Mouse (Mus musculus): ENCODE results near the gene Pet100.

The Pet100 gene

GRCm38 (mm10) chr8:3626971-3627370 lies 5.6 kb downstream of the Pet100 start:
- no peak for DNase-seq

DNA sequence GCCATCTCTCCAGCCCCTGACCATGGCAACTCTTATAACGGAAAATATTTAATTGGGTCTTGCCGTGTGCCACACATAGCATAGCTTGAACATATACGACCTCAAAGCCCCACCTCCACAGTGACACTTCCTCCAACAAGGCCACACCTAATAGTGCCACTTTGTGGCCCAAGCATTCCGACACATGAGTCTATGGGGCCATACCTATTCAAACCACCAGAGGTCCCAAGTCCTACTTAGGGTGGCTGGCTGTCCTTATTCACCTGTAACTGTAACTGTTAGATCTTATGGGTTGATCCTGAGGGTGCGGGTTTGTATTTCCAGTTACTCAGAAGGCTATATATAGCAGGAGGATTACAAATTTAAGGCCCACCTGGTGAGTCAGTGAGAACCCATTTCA lies 6.7 kb downstream of the Pet100 start:
- DNase-seq = peak; percentile 56

DNA sequence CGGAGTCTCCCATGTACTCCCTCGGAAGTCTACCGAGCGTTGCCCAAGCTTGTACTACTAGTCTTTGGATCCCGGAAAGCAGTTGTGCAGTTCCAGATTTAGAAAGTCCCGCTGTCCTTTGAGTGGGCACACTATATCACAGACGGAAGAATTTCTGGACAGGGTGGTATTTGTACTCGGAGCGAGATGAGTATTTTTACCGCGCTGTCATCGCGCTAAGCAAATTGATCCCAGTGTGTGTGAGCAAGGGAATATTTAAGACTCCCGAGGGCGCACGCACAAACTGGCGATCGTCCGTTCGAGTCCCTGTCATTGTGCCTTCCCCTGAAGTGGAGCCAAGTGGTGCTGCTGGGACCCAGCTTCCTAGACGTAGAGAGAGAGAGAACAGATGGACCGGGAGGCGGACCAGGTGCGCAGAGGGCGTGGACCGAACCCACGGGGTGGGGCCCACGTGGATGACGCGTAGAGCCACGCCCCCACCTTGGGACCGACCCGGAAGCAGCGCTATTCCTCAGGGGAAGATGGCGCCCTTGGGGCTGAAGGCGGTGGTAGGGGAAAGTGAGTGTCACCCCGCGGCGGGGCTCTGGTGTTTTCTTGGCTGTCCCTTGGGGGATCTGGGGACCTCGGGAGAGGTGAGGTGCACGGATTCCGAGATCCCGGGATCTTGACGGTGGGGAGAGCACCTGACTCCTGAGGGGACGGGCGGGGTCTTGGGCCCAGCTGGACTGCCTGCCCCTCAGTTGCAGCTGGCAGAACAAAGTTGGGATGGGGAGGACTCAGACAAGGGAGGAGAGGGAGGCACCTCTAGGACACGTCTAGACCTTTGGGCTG lies 9.5 kb downstream of the Pet100 start, which contains the start of gene Stxbp2:
TSS of gene Stxbp2 (plus strand) at position 309 of the 831 bp plus-strand sequence.
- DNase-seq = peak; percentile 82

GRCm38 (mm10) chr8:3631478-3631875 lies 10.1 kb downstream of the Pet100 start:
- DNase-seq = peak; percentile 46

DNA sequence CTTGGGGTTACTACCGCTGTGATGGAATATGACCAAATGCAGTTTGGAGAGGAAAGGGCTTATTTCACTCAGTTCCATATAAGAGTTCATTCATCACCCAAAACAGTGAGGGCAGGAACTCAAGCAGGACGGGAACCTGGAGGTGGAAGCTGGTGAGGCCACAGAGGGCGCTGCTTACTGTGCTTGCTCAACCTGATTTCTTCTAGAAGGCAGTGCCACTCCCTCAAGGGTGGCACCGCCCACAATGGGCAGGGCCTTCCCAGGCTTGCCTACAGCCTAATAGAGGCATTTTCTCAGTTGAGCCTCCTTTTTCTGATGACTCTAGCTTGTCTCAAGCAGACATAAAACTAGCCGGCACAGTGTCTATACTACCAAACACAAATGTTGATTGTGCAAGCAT lies 24.5 kb downstream of the Pet100 start:
- peak; percentile 79 for DNase-seq

GRCm38 (mm10) chr8:3646824-3647531 lies 25.6 kb downstream of the Pet100 start:
- DNase-seq = peak; percentile 21

DNA sequence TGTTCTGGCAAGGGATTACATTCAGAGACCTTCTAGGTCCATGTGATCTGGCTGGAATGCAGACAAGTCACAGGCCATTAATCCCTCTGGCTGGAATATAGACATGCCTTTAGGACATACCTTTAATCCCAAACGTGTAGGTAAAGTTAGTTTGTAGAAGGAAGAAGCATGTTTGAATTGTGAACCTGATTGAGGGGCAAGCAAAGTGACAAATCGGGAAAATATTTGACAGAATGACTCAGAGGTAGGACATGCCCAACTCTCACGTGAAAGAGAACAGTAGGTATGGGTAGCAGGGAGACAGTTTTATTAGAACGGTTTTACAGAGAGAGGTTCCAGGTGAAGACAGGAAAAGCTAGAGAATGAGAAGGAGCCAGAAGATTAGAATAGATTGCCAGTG lies 26.2 kb downstream of the Pet100 start:
- no peak for DNase-seq

GRCm38 (mm10) chr8:3648268-3648667 lies 26.9 kb downstream of the Pet100 start:
- DNase-seq = no peak

DNA sequence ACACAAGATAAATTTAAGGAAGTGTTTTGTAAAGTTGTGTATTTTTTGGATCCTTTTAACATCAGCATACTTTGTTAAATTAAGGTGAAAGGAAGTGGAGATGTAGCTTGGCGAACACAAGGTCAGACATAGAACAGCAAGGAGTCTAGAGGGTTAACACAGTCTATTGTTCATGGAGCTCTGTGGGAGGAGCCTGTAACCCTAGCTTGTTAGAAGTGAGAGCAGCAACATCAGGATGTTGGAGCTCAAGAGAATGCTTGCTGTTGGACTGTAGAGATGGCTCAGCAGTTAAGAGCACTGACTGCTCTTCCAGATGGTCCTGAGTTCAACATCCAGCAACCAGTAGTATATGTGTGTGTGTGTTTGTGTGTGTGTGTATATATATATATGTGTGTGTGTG lies 27.6 kb downstream of the Pet100 start:
- no peak for DNase-seq

DNA sequence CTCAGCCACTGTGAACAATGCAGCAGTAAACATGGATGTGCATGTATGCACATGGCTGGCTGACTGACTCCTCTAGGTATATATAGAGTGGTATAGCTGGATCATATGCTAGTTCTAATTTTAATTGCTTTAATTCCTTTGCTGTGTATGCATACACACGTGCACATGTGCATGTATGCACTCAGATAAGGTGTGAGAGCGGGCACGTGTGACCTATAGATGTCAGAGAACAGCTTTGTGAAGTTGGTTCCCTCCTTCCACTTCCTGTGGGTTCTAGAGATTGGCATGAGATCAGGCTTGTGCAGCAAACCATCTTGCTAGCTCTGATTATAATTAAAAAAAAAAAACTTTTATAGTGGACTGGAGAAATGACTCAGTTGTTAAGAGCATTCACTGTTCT lies 31.5 kb downstream of the Pet100 start:
- DNase-seq = no peak

- no peak for DNase-seq
Measured at GRCm38 (mm10) chr8:3654726-3655508, 33.6 kb downstream of the Pet100 start.

- DNase-seq = no peak
Measured at GRCm38 (mm10) chr8:3655526-3655925, 34.2 kb downstream of the Pet100 start, which contains the start of gene Retn. Gene Retn, plus strand, starts transcription at chr8:3655770.

GRCm38 (mm10) chr8:3656725-3657381 lies 35.5 kb downstream of the Pet100 start:
- DNase-seq = no peak

GRCm38 (mm10) chr8:3660889-3661288 lies 39.5 kb downstream of the Pet100 start:
- DNase-seq = no peak

DNA sequence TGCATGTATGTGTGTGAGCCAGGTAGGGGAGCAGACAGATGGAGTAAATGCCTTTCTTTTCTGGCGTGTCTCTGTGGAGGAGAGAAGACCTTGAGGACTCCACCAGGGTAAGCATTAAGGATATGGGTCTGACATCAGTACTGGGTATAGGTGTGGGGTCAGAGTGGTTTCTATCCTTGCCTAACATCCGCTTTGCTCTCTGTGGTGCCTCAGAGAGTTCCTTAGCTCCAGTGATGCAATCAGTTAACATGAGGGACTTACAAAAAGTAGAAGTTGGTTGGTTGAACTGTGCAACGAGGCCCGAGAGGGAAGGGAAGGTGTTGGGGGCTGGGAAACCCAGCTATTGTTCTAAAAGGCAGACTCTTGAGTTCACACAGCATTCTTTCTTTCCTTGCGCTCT lies 43.1 kb downstream of the Pet100 start:
- no peak for DNase-seq

DNA sequence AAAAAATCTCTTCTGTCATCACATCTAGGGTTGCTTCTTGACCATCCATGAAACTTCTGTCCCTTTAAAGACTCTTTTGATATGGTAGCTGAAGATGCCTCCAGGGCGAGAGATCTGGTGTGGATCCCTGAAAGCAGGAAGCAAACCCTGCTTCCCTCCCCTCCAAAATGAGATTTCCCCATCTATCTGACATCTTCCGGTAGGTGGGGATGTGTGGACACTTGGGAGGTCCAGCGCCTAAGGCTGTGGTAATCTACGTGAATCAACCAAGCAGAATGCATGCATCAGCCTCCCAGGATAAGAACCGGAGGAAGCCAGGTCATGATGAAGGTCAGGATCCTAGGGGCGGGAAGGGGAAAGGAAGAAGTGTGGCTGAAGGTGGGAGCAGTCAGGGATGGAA lies 44.2 kb downstream of the Pet100 start, which contains the start of gene Mcemp1:
TSS of gene Mcemp1 (plus strand) at position 248 of the 400 bp plus-strand sequence.
- DNase-seq = no peak

GRCm38 (mm10) chr8:3670388-3670787 lies 49.0 kb downstream of the Pet100 start:
- DNase-seq = peak; percentile 58

DNA sequence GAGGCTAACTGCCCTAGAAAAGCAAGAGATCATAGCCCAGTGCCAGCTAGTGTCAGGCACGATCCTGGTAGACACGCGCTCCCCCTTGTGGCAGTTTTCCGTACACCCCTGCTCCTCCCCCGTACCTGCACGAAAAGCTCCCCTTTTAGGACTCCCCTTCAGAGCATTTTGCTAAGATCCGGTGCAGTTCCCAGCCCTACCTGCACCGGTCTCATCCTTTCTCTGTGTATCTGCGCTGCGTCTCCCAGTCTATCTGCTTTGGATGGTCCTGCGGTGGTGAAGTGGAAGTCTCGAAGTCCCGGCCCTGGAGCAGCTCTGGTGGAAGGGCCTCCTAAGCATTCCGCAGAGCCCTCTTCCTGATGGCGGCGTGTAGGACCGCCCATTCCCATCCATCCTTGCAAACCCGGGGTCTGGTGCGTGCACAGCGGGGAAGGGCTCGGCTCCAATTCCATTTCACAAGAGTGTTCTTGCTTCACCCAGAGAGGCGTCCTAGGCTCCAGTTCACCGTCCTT lies 50.7 kb downstream of the Pet100 start, which contains the start of gene Fcor:
TSS of gene Fcor (minus strand) at position 383 of the 512 bp plus-strand sequence.
- DNase-seq = peak; percentile 87

- no peak for DNase-seq
Measured at GRCm38 (mm10) chr8:3674671-3675070, 53.3 kb downstream of the Pet100 start.

Measured in lung, postnatal 10 days (tissue).